Comparison of ENCODE assay signal across 8 mouse cellular contexts in genomic region chrX:13847502-13847851, GRCm38 (mm10). TPM values are rescaled to one million over a fixed set of nuclear protein-coding genes. Genes with fewer than 3 reads are reported as not detected.
DNase-seq lines count a peak whose midpoint lies in the region; ATAC-seq lines count a peak whose summit lies in the region.

No protein-coding gene starts in this region.

- no peaks in the 10 kb centered on the region for H3K27me3 ChIP-seq in kidney, embryonic 14.5 days (ENCODE audit: control insufficient read depth, insufficient read depth, low read length)
- H3K27me3 ChIP-seq in liver, embryonic 16.5 days (ENCODE audit: control insufficient read depth, insufficient read depth, low read depth, low read length) = peaks cover 9% of the 10 kb centered on the region
- no peaks in the 10 kb centered on the region for H3K27me3 ChIP-seq in neural tube, embryonic 13.5 days

- peak overlapping the region; percentile 49 for H3K4me2 ChIP-seq in kidney, embryonic 14.5 days (replicated peaks; ENCODE audit: low read depth, low read length)
- peak overlapping the region; percentile 71 for H3K4me2 ChIP-seq in liver, embryonic 16.5 days (ENCODE audit: low read depth, low read length)
- H3K4me2 ChIP-seq in neural tube, embryonic 13.5 days = peak overlapping the region; percentile 54

- no peaks in the 10 kb centered on the region for H3K4me1 ChIP-seq in kidney, embryonic 14.5 days (ENCODE audit: control insufficient read depth, insufficient read depth, low read length)
- no peaks in the 10 kb centered on the region for H3K4me1 ChIP-seq in liver, embryonic 16.5 days (ENCODE audit: control insufficient read depth, low read depth, low read length)
- H3K4me1 ChIP-seq in neural tube, embryonic 13.5 days (replicated peaks) = peaks cover 12% of the 10 kb centered on the region

- peak; percentile 14; the same call in 1 of the 2 replicates for ATAC-seq in granulocyte monocyte progenitor cell, adult 5-6 weeks (replicated peaks; ENCODE audit: poor library complexity, severe bottlenecking)
- 0 out of 2 replicates have a peak, but pooled peaks have one; percentile 24 for ATAC-seq in kidney, embryonic 14.5 days (ENCODE audit: low FRiP score, low TSS enrichment)
- no peak for ATAC-seq in liver, embryonic 16.5 days (ENCODE audit: low read depth)
- peak; percentile 44 for ATAC-seq in neural tube, embryonic 13.5 days (ENCODE audit: low read depth)

- H3K36me3 ChIP-seq in kidney, embryonic 14.5 days (ENCODE audit: control insufficient read depth, insufficient read depth, low read length) = no peaks in the 10 kb centered on the region
- H3K36me3 ChIP-seq in liver, embryonic 16.5 days (ENCODE audit: control insufficient read depth, insufficient read depth) = no peaks in the 10 kb centered on the region
- no peaks in the 10 kb centered on the region for H3K36me3 ChIP-seq in neural tube, embryonic 13.5 days

- no peaks in the 10 kb centered on the region for H3K9me3 ChIP-seq in kidney, embryonic 14.5 days (ENCODE audit: control insufficient read depth, low read length)
- H3K9me3 ChIP-seq in liver, embryonic 16.5 days (replicated peaks; ENCODE audit: control insufficient read depth, low read length) = no peaks in the 10 kb centered on the region
- no peaks in the 10 kb centered on the region for H3K9me3 ChIP-seq in neural tube, embryonic 13.5 days

- H3K27ac ChIP-seq in kidney, embryonic 14.5 days (ENCODE audit: low read depth, low read length) = peak overlapping the region; percentile 47; the same call in 1 of the 2 replicates
- peak overlapping the region; percentile 29; the same call in 1 of the 2 replicates for H3K27ac ChIP-seq in liver, embryonic 16.5 days (ENCODE audit: low read length)
- H3K27ac ChIP-seq in neural tube, embryonic 13.5 days (replicated peaks) = peak overlapping the region; percentile 92

- no peak overlapping the region; the same call in 1 of the 2 replicates for H3K9ac ChIP-seq in kidney, embryonic 14.5 days (ENCODE audit: low read depth, low read length)
- H3K9ac ChIP-seq in liver, embryonic 16.5 days (ENCODE audit: low read depth, low read length) = peak overlapping the region; percentile 61
- H3K9ac ChIP-seq in neural tube, embryonic 13.5 days = peak overlapping the region; percentile 73

- DNase-seq in right cerebral cortex, postnatal 10 days (ENCODE audit: low spot score in 2 of 2) = peak; percentile 27 to 41
- DNase-seq in right cerebral cortex, postnatal 14 days = no peak
- peak; percentile 34 to 40 for DNase-seq in cerebellum, adult 18-20 months
- no peak for DNase-seq in gastrocnemius, adult 18-20 months (ENCODE audit: low spot score)

- 24% methylated on average over 7 of the region's 7 CpGs for WGBS in kidney, embryonic 14.5 days
- 22% methylated on average over 7 of the region's 7 CpGs for WGBS in liver, embryonic 16.5 days (ENCODE audit: insufficient replicate concordance)
- 21% methylated on average over 7 of the region's 7 CpGs for WGBS in neural tube, embryonic 13.5 days

- peak overlapping the region; percentile 57 for H3K4me3 ChIP-seq in kidney, embryonic 14.5 days (ENCODE audit: low read length)
- H3K4me3 ChIP-seq in liver, embryonic 16.5 days (ENCODE audit: low read depth, low read length) = peak overlapping the region; percentile 67
- H3K4me3 ChIP-seq in neural tube, embryonic 13.5 days = peak overlapping the region; percentile 64

RNA-seq across cellular contexts. Expression of gene Cask, which starts 3.7 kb away (rescaled TPM):
- total RNA-seq in granulocyte monocyte progenitor cell, adult 5-6 weeks (2014; fragmentation: Nextera tagmentation) = 13.9 and 30.8 TPM in 2 replicates
- total RNA-seq in granulocyte monocyte progenitor cell, adult 5-6 weeks (2017) = 17.5 and 33.1 TPM in 2 replicates
- polyA plus RNA-seq in kidney, embryonic 14.5 days (2014; fragmentation: Nextera tagmentation; extraction: Ambion mirVana) = 21.5 and 22.8 TPM in 2 replicates
- polyA plus RNA-seq in liver, embryonic 16.5 days (2015; fragmentation: Nextera tagmentation; extraction: Ambion mirVana) = 1.3 and 1.4 TPM in 2 replicates
- 37.6 and 42.5 TPM in 2 replicates for polyA plus RNA-seq in neural tube, embryonic 13.5 days (2015; fragmentation: Nextera tagmentation; extraction: Ambion mirVana)
- 10 to 100 TPM in 1 of 2 experiments, 1 to 10 TPM in 1; 9.3 to 12.7 TPM for total RNA-seq in gastrocnemius, adult 18-20 months (2021)

Comparison
In these comparisons a context has a peak if more than half of its experiments do, and no peak if none do; other contexts are left out.
1. DNase-seq: peak in right cerebral cortex, postnatal 10 days (2 of 2) and cerebellum, adult 18-20 months (2 of 2); none in right cerebral cortex, postnatal 14 days (single experiment) and gastrocnemius, adult 18-20 months (single experiment).
2. H3K27ac ChIP-seq: peak in every context shown above with its lines; median percentile 92 in neural tube, embryonic 13.5 days; 47 in kidney, embryonic 14.5 days; 29 in liver, embryonic 16.5 days.
3. Peak in every context shown above with its lines, with median percentiles within 50 percentile points of each other: H3K4me2 ChIP-seq and H3K4me3 ChIP-seq.